Mouse (Mus musculus) embryonic facial prominence, embryonic 13.5 days (tissue): ENCODE data around the gene Numa1. TPM values are rescaled to one million over a fixed set of nuclear protein-coding genes. Genes with fewer than 3 reads are reported as not detected.

Experiments
- ATAC-seq: fragments of 200-750 bp; cut with Nextera tagmentation; 2 replicates; pipeline ENCODE4 v1.8.0; 2017; ENCODE audit warnings: low read depth; ENCODE audit not compliant: insufficient number of reproducible peaks, insufficient read depth, low FRiP score, low TSS enrichment
- H3K27ac ChIP-seq: fragments of 300-500 bp; sonication (generic); 2 replicates; pipeline ENCODE4 v1.5.1; 2015; ENCODE audit warnings: moderate library complexity, mild to moderate bottlenecking, inconsistent platforms
- H3K27me3 ChIP-seq: fragments of 300-500 bp; sonication (generic); 2 replicates; pipeline ENCODE4 v1.6.1; 2015; ENCODE audit warnings: mild to moderate bottlenecking, inconsistent platforms
- H3K36me3 ChIP-seq: fragments of 300-500 bp; sonication (generic); 2 replicates; pipeline ENCODE4 v1.6.1; 2015; ENCODE audit warnings: mild to moderate bottlenecking, inconsistent platforms
- H3K4me1 ChIP-seq: fragments of 300-500 bp; sonication (generic); 2 replicates; pipeline ENCODE4 v1.6.1; 2015; ENCODE audit warnings: inconsistent platforms
- H3K4me2 ChIP-seq: fragments of 300-500 bp; sonication (generic); 2 replicates; pipeline ENCODE4 v1.6.1; 2015; ENCODE audit warnings: moderate library complexity, mild to moderate bottlenecking, inconsistent platforms
- H3K4me3 ChIP-seq: fragments of 300-500 bp; sonication (generic); 2 replicates; pipeline ENCODE4 v1.5.1; 2015; ENCODE audit warnings: mild to moderate bottlenecking, inconsistent platforms
- H3K9ac ChIP-seq: fragments of 300-500 bp; sonication (generic); 2 replicates; pipeline ENCODE4 v1.6.1; 2015; ENCODE audit warnings: mild to moderate bottlenecking, inconsistent platforms
- H3K9me3 ChIP-seq: fragments of 300-500 bp; sonication (generic); 2 replicates; pipeline ENCODE4 v1.6.1; 2016; ENCODE audit warnings: inconsistent platforms
- WGBS: fragments of 180-500 bp; shearing (Covaris S2); methylation state at CpG from one replicate; pipeline ENCODE4 v1.1.7; 2015; ENCODE audit warnings: mixed read lengths; 5-methylcytosine and 5-hydroxymethylcytosine counted together
- polyA plus RNA-seq: library from polyadenylated mRNA; unstranded; fragments of >200 nt; fragmentation: Nextera tagmentation; extraction: Ambion mirVana; gene quantifications from 2 replicates; pipeline ENCODE4 v1.2.1, GENCODE M21; 2015

Gene Numa1
- polyA plus RNA-seq, 1 experiment from 2014 or later = 90.9 TPM

- Histone ChIP-seq H3K4me1 (peaks cover 17% of the 10 kb centered on the region), H3K27ac (no peak overlapping the region), H3K9me3 (no peaks in the 10 kb centered on the region), H3K9ac (no peak overlapping the region), H3K27me3 (no peaks in the 10 kb centered on the region), H3K36me3 (no peaks in the 10 kb centered on the region), H3K4me3 (no peak overlapping the region), H3K4me2 (no peak overlapping the region)
- ATAC-seq = no peak
- 92% methylated on average over 4 of the region's 4 CpGs for WGBS
These were observed 30.6 kb downstream of the Numa1 start for GRCm38 (mm10) chr7:101964551-101964950.

- ATAC-seq = no peak
- no peaks in the 10 kb centered on the region for H3K27me3 ChIP-seq
- no peak overlapping the region for H3K4me3 ChIP-seq
- no peaks in the 10 kb centered on the region for H3K9me3 ChIP-seq
- WGBS = 61% methylated on average over 2 of the region's 2 CpGs
- peaks cover 17% of the 10 kb centered on the region for H3K4me1 ChIP-seq
- H3K27ac ChIP-seq = no peak overlapping the region
- H3K9ac ChIP-seq = no peak overlapping the region
- H3K36me3 ChIP-seq = no peaks in the 10 kb centered on the region
- H3K4me2 ChIP-seq = no peak overlapping the region
These were observed 31.7 kb downstream of the Numa1 start for GRCm38 (mm10) chr7:101965606-101966005.

- H3K27ac ChIP-seq = no peak overlapping the region; the same call in 1 of the 2 replicates
- no peaks in the 10 kb centered on the region for H3K27me3 ChIP-seq
- peaks cover 28% of the 10 kb centered on the region for H3K4me1 ChIP-seq
- H3K9me3 ChIP-seq = no peaks in the 10 kb centered on the region
- no peak for ATAC-seq
- no peak overlapping the region for H3K9ac ChIP-seq
- no peaks in the 10 kb centered on the region for H3K36me3 ChIP-seq
- no peak overlapping the region for H3K4me2 ChIP-seq
- H3K4me3 ChIP-seq = no peak overlapping the region
- 88% methylated on average over 1 of the region's 1 CpGs for WGBS
These were observed 33.3 kb downstream of the Numa1 start for GRCm38 (mm10) chr7:101967256-101967655.

GRCm38 (mm10) chr7:101968751-101969150 lies 34.8 kb downstream of the Numa1 start:
- peak overlapping the region; percentile 100 for H3K27ac ChIP-seq
- no peak for ATAC-seq
- peaks cover 42% of the 10 kb centered on the region for H3K4me1 ChIP-seq
- H3K36me3 ChIP-seq = no peaks in the 10 kb centered on the region
- peak overlapping the region; percentile 76 for H3K4me2 ChIP-seq
- 0 out of 2 replicates have a peak overlapping the region, but pooled peaks have one; percentile 44 for H3K9ac ChIP-seq
- H3K9me3 ChIP-seq = no peaks in the 10 kb centered on the region
- H3K4me3 ChIP-seq = no peak overlapping the region
- no peaks in the 10 kb centered on the region for H3K27me3 ChIP-seq
- 49% methylated on average over 2 of the region's 2 CpGs for WGBS

- no peaks in the 10 kb centered on the region for H3K9me3 ChIP-seq
- H3K4me3 ChIP-seq = peak overlapping the region; percentile 73
- H3K4me1 ChIP-seq = peaks cover 54% of the 10 kb centered on the region
- under 1% methylated on average over 53 of the region's 53 CpGs for WGBS
- no peaks in the 10 kb centered on the region for H3K27me3 ChIP-seq
- H3K4me2 ChIP-seq = peak overlapping the region; percentile 76
- ATAC-seq = peak; percentile 87
- H3K27ac ChIP-seq = peak overlapping the region; percentile 100
- peak overlapping the region; percentile 94 for H3K9ac ChIP-seq
- no peaks in the 10 kb centered on the region for H3K36me3 ChIP-seq
These were observed 36.0 kb downstream of the Numa1 start for GRCm38 (mm10) chr7:101969694-101970428.

- Histone ChIP-seq H3K9ac (peak overlapping the region; percentile 94), H3K4me3 (peak overlapping the region; percentile 73), H3K27me3 (no peaks in the 10 kb centered on the region), H3K36me3 (no peaks in the 10 kb centered on the region), H3K4me1 (peaks cover 59% of the 10 kb centered on the region), H3K4me2 (peak overlapping the region; percentile 76), H3K27ac (peak overlapping the region; percentile 100), H3K9me3 (no peaks in the 10 kb centered on the region)
- peak; percentile 78 for ATAC-seq
- 0% methylated on average over 11 of the region's 17 CpGs for WGBS
These were observed 36.5 kb downstream of the Numa1 start for GRCm38 (mm10) chr7:101970429-101970775.

- Histone ChIP-seq H3K27me3 (no peaks in the 10 kb centered on the region), H3K9me3 (no peaks in the 10 kb centered on the region), H3K9ac (peak overlapping the region; percentile 94), H3K27ac (peak overlapping the region; percentile 100), H3K4me2 (peak overlapping the region; percentile 76), H3K4me1 (peaks cover 59% of the 10 kb centered on the region), H3K4me3 (peak overlapping the region; percentile 73), H3K36me3 (peaks cover under 1% of the 10 kb centered on the region; the same call in 1 of the 2 replicates)
- ATAC-seq = peak; percentile 57
- 2% methylated on average over 19 of the region's 19 CpGs for WGBS
These were observed 37.0 kb downstream of the Numa1 start for GRCm38 (mm10) chr7:101970821-101971461.

- H3K27me3 ChIP-seq = no peaks in the 10 kb centered on the region
- H3K9ac ChIP-seq = peak overlapping the region; percentile 94
- WGBS = 29% methylated on average over 2 of the region's 2 CpGs
- ATAC-seq = no peak
- peak overlapping the region; percentile 73 for H3K4me3 ChIP-seq
- peaks cover 59% of the 10 kb centered on the region for H3K4me1 ChIP-seq
- H3K36me3 ChIP-seq = peaks cover 6% of the 10 kb centered on the region
- peak overlapping the region; percentile 76 for H3K4me2 ChIP-seq
- peak overlapping the region; percentile 100 for H3K27ac ChIP-seq
- H3K9me3 ChIP-seq = no peaks in the 10 kb centered on the region
These were observed 37.8 kb downstream of the Numa1 start for GRCm38 (mm10) chr7:101971721-101972120.

GRCm38 (mm10) chr7:101973730-101974129 lies 39.8 kb downstream of the Numa1 start:
- H3K27ac ChIP-seq = peak overlapping the region; percentile 100
- H3K9me3 ChIP-seq = no peaks in the 10 kb centered on the region
- WGBS = 22% methylated on average over 3 of the region's 3 CpGs
- H3K4me2 ChIP-seq = peak overlapping the region; percentile 76
- peaks cover 16% of the 10 kb centered on the region for H3K36me3 ChIP-seq
- no peak overlapping the region for H3K9ac ChIP-seq
- H3K4me1 ChIP-seq = peaks cover 47% of the 10 kb centered on the region
- no peak for ATAC-seq
- H3K4me3 ChIP-seq = peak overlapping the region; percentile 14; the same call in 1 of the 2 replicates
- no peaks in the 10 kb centered on the region for H3K27me3 ChIP-seq

- Histone ChIP-seq H3K27ac (peak overlapping the region; percentile 100), H3K27me3 (no peaks in the 10 kb centered on the region), H3K4me2 (peak overlapping the region; percentile 76), H3K4me3 (peak overlapping the region; percentile 9; the same call in 1 of the 2 replicates), H3K4me1 (peaks cover 42% of the 10 kb centered on the region), H3K36me3 (peaks cover 16% of the 10 kb centered on the region), H3K9me3 (no peaks in the 10 kb centered on the region), H3K9ac (no peak overlapping the region)
- no peak for ATAC-seq
- 12% methylated on average over 2 of the region's 2 CpGs for WGBS
These were observed 40.6 kb downstream of the Numa1 start for GRCm38 (mm10) chr7:101974505-101974904.

GRCm38 (mm10) chr7:101982735-101983134 lies 48.8 kb downstream of the Numa1 start:
- H3K4me1 ChIP-seq = peaks cover 9% of the 10 kb centered on the region

GRCm38 (mm10) chr7:101985081-101985480 lies 51.2 kb downstream of the Numa1 start:
- H3K27ac ChIP-seq = no peak overlapping the region
- H3K9me3 ChIP-seq = no peaks in the 10 kb centered on the region
- no peaks in the 10 kb centered on the region for H3K27me3 ChIP-seq
- no peak for ATAC-seq
- H3K4me2 ChIP-seq = no peak overlapping the region
- H3K4me1 ChIP-seq = peaks cover 9% of the 10 kb centered on the region
- 93% methylated on average over 3 of the region's 3 CpGs for WGBS
- H3K4me3 ChIP-seq = no peak overlapping the region
- H3K9ac ChIP-seq = no peak overlapping the region
- H3K36me3 ChIP-seq = peaks cover 70% of the 10 kb centered on the region

More at GRCm38 (mm10) chr7:101982735-101983134, 48.8 kb downstream of the Numa1 start:
- no peak overlapping the region for H3K4me2 ChIP-seq
- no peak overlapping the region for H3K4me3 ChIP-seq
- H3K9me3 ChIP-seq = no peaks in the 10 kb centered on the region
- ATAC-seq = no peak
- H3K27me3 ChIP-seq = no peaks in the 10 kb centered on the region
- H3K9ac ChIP-seq = no peak overlapping the region
- H3K27ac ChIP-seq = no peak overlapping the region
- 82% methylated on average over 1 of the region's 1 CpGs for WGBS
- H3K36me3 ChIP-seq = peaks cover 50% of the 10 kb centered on the region
